Mouse (Mus musculus) lung, postnatal 36 days (tissue): ENCODE results near the gene Slc30a9.
A peak's percentile ranks its signal among the peaks of the same experiment; 100 is the strongest.

ENCODE experiments used
- DNase-seq: peaks from one replicate; pipeline ENCODE4 v3.0.0; 2022; ENCODE audit warnings: mixed read lengths

The Slc30a9 gene

GRCm38 (mm10) chr5:67321656-67322268, 15.0 kb downstream of the Slc30a9 start:
- DNase-seq, result no peak

GRCm38 (mm10) chr5:67324032-67324431, 17.3 kb downstream of the Slc30a9 start:
- DNase-seq, result no peak

GRCm38 (mm10) chr5:67340811-67341210, 34.1 kb downstream of the Slc30a9 start:
- DNase-seq, result no peak

- DNase-seq, result no peak
Observed at GRCm38 (mm10) chr5:67347060-67347459, 40.3 kb downstream of the Slc30a9 start.

DNA sequence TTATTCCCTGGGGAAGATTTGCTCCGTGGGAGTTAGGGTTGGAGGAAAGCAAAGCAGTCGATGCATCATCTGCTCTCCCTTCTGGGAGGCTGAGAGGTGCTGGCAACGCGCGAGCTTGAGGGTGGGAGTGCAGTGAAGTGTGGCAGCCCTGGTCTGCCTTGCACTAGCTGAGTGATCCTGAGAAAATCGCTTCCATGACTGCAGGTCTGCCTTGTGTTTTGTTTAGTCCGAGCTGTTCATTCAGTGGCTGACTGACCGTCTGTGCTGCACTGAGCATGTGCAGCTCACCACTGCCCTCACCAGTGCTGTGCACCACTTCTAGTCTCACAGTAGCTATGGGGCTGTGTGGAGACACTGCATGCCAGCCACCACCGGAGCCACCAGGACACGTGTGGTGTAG, 42.2 kb downstream of the Slc30a9 start:
- DNase-seq, result no peak

- no peak for DNase-seq
Observed at GRCm38 (mm10) chr5:67362316-67362715, 55.6 kb downstream of the Slc30a9 start.

- DNase-seq, result no peak
Observed at GRCm38 (mm10) chr5:67362931-67363330, 56.2 kb downstream of the Slc30a9 start.

DNA sequence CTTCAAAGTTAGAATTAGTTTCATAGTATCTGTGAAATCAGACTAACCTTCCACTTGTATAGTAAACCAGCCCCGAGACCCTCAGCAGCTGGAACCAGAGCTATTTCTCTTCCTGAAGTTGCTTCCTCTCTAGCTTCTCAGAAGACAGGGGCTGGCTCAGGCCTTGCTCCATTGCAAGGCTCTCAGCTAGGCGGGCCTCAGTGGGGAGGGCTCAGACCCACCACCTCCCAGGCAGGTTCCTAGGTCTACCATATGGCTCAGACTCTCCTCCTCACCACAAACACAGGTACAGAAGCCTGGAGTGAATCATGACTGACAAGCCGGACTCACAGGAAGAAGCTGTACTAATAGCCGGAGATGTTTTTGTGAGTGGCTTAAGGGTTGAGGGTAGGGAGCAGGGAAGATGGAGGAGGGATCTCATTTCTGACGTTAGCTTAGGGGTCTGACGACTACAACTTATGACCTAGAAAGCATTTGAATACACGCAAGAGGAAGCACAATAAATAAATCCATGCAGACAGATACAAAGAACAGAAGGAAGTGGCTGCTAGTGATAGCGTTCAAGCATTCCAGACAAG, 70.4 kb downstream of the Slc30a9 start:
- no peak for DNase-seq

- no peak for DNase-seq
Observed at GRCm38 (mm10) chr5:67381690-67382089, 74.9 kb downstream of the Slc30a9 start.

GRCm38 (mm10) chr5:67382556-67382955, 75.8 kb downstream of the Slc30a9 start:
- DNase-seq, result no peak

DNA sequence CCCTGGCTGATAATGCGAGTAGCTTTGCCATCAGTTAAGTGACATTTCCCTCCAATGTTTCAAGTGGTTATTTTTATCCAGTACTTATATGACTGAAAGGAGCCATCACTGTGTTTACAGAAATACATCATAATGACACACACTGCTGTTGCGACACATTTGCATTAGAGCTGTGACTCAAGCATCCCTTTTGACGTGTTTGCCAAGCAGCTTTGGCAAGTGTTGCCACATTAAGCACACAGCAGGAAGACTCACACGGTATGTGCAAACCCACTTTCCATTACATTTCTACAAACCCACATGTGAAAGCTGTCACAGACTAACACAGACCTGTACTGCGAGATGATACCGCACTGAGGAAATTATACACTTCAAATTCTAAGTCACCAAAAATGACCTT, 87.2 kb downstream of the Slc30a9 start:
- DNase-seq, result peak; percentile 42

DNA sequence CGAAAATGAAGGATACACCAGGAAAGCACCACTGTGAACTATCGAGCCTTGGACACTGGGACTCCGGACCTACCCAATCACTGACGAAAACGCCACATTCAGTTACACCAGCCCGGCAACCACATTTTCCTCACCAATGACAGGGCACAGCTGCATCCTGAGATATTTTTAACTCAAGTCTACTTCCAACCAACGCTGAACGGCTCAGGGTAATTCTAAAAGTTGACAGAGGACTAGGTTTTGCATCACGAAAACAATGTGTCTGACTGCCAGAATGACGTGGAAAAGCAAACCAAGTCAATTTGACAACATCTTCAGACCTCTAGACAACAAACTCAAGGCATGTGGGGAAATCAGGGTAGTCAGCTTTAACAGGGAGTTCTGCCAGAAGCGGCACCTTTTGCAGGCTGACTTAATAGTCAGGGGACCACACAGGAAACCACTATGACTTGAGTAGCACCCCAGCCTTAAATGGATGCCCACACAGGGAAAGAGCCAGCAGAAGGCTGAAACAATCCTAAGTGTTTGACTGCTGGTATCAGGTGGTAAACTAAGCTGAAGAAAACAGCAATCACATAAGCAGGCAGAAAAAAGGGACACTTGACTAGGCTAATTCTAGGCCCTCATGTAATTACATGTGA, 88.6 kb downstream of the Slc30a9 start:
- no peak for DNase-seq

GRCm38 (mm10) chr5:67397186-67397585, 90.4 kb downstream of the Slc30a9 start:
- DNase-seq, result no peak

DNA sequence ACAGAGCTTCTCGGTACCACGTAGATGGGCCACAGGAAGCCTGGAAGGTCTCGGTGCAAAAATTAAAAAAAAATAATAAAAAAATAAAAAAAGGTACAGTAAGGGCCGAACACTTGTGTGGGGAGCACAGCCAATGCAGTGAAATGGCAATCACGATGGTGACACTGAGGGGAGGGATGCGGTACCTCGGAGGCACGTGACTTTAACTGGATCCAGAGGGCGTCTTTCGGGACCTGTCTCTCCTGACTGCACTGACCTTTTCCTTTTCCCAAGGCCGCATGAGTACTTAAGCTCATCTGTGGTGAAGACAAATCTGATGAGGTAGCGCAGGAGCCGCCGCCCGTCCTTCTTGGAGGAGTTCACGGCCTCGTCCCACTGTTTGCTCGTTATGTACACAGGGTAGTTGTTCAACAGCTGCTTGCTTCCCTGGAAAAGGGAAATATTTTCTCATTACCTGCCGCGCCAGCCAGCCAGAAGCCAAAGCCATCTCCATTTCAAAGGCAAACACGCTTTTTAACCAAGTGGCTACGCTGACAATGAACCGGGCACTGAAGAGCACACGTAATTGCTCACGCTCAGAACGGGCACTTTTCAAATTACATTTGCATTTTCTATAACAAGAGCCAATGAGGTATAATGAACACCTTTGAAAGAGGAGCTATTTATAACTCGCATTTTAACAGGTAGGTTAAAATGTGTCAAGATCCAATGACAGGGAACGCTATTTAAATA, 93.3 kb downstream of the Slc30a9 start:
- DNase-seq, result no peak

GRCm38 (mm10) chr5:67400608-67401480, 94.1 kb downstream of the Slc30a9 start:
- DNase-seq, result no peak

- no peak for DNase-seq
Observed at GRCm38 (mm10) chr5:67401612-67402011, 94.9 kb downstream of the Slc30a9 start.

GRCm38 (mm10) chr5:67404380-67404779, 97.6 kb downstream of the Slc30a9 start:
- DNase-seq, result no peak

DNA sequence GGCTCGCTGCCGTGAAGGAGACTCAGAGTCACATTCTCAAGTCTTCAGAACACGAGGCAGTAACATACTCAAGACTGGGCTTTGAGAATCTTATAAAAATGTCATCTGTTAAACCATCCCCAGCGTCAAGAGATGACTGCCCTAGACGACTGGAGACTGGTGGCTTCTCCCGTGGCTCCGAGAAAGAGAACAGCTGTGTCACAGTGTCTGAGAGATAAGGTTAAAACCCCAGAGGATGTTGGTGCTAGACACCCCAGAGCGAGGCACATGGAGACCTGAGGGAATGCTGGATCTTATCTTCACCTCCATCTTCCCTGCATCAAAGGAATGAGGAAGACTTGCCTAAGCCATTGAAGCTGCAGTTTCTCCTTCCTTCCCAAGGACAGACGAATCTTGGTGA, 98.2 kb downstream of the Slc30a9 start:
- no peak for DNase-seq
